Mouse (Mus musculus) stomach, embryonic 15.5 days (tissue): ENCODE measurements around the gene Mfsd12. TPM values are rescaled to one million over a fixed set of nuclear protein-coding genes. Genes with fewer than 3 reads are reported as not detected.

Source experiments
- ATAC-seq: fragments of 200-750 bp; cut with Nextera tagmentation; 2 replicates; pipeline ENCODE4 v1.8.0; 2017; ENCODE audit warnings: low read depth, moderate number of reproducible peaks, moderate TSS enrichment; ENCODE audit not compliant: insufficient read depth, low FRiP score
- H3K27ac ChIP-seq: fragments of 300-500 bp; sonication (generic); 2 replicates; pipeline ENCODE4 v1.5.1; 2015; ENCODE audit warnings: mild to moderate bottlenecking, inconsistent platforms
- H3K27me3 ChIP-seq: fragments of 300-500 bp; sonication (generic); replicated peaks from 2 replicates; pipeline ENCODE4 v1.6.1; 2015; ENCODE audit warnings: inconsistent platforms
- H3K36me3 ChIP-seq: fragments of 300-500 bp; sonication (generic); 2 replicates; pipeline ENCODE4 v1.6.1; 2015; ENCODE audit warnings: inconsistent platforms
- H3K4me1 ChIP-seq: fragments of 300-500 bp; sonication (generic); 2 replicates; pipeline ENCODE4 v1.6.1; 2015; ENCODE audit warnings: inconsistent platforms
- H3K4me2 ChIP-seq: fragments of 300-500 bp; sonication (generic); 2 replicates; pipeline ENCODE4 v1.6.1; 2015; ENCODE audit warnings: mild to moderate bottlenecking, inconsistent platforms
- H3K4me3 ChIP-seq: fragments of 300-500 bp; sonication (generic); replicated peaks from 2 replicates; pipeline ENCODE4 v1.5.1; 2015; ENCODE audit warnings: inconsistent platforms
- H3K9ac ChIP-seq: fragments of 300-500 bp; sonication (generic); 2 replicates; pipeline ENCODE4 v1.6.1; 2015; ENCODE audit warnings: inconsistent platforms
- H3K9me3 ChIP-seq: fragments of 300-500 bp; sonication (generic); 2 replicates; pipeline ENCODE4 v1.6.1; 2016; ENCODE audit warnings: inconsistent platforms
- whole genome bisulfite sequencing: fragments of 180-500 bp; shearing (Covaris S2); methylation state at CpG from one replicate; pipeline ENCODE4 v1.1.7; 2015; 5-methylcytosine and 5-hydroxymethylcytosine counted together
- polyA plus RNA-seq: library from polyadenylated mRNA; unstranded; fragments of >200 nt; fragmentation: Nextera tagmentation; extraction: Ambion mirVana; gene quantifications from 2 replicates; pipeline ENCODE4 v1.2.1, GENCODE M21; 2015

Gene Mfsd12
- polyA plus RNA-seq, 1 experiment from 2014 or later: 12.8 TPM

GRCm38 (mm10) chr10:81330007-81330406 is 27.3 kb upstream of the Mfsd12 start:
- Histone ChIP-seq H3K36me3 (peaks cover 22% of the 10 kb centered on the region), H3K4me1 (peaks cover 54% of the 10 kb centered on the region), H3K27ac (peak overlapping the region; percentile 95), H3K9ac (no peak overlapping the region), H3K27me3 (0 out of 2 replicates have a peak, but pooled peaks cover 5% of the 10 kb centered on the region), H3K9me3 (no peaks in the 10 kb centered on the region), H3K4me2 (peak overlapping the region; percentile 56), H3K4me3 (peak overlapping the region; percentile 35)
- 58% methylated on average over 4 of the region's 4 CpGs for WGBS
- ATAC-seq: no peak

GRCm38 (mm10) chr10:81332277-81332676 is 25.0 kb upstream of the Mfsd12 start:
- ATAC-seq: no peak
- H3K4me2 ChIP-seq: no peak overlapping the region; the same call in 1 of the 2 replicates
- H3K9ac ChIP-seq: no peak overlapping the region
- 0 out of 2 replicates have a peak, but pooled peaks cover 6% of the 10 kb centered on the region for H3K27me3 ChIP-seq
- peaks cover 65% of the 10 kb centered on the region for H3K4me1 ChIP-seq
- no peak overlapping the region for H3K27ac ChIP-seq
- no peak overlapping the region for H3K4me3 ChIP-seq
- 43% methylated on average over 29 of the region's 29 CpGs for WGBS
- H3K36me3 ChIP-seq: 0 out of 2 replicates have a peak, but pooled peaks cover under 1% of the 10 kb centered on the region
- H3K9me3 ChIP-seq: no peaks in the 10 kb centered on the region

GRCm38 (mm10) chr10:81334324-81334723 is 23.0 kb upstream of the Mfsd12 start:
- no peak overlapping the region for H3K4me3 ChIP-seq
- 71% methylated on average over 11 of the region's 11 CpGs for WGBS
- H3K27ac ChIP-seq: peak overlapping the region; percentile 94
- H3K9ac ChIP-seq: no peak overlapping the region
- no peaks in the 10 kb centered on the region for H3K36me3 ChIP-seq
- ATAC-seq: no peak
- H3K4me2 ChIP-seq: no peak overlapping the region
- peaks cover 49% of the 10 kb centered on the region for H3K4me1 ChIP-seq
- H3K27me3 ChIP-seq: 0 out of 2 replicates have a peak, but pooled peaks cover 14% of the 10 kb centered on the region
- H3K9me3 ChIP-seq: no peaks in the 10 kb centered on the region

- ATAC-seq: peak; percentile 54
- no peaks in the 10 kb centered on the region for H3K36me3 ChIP-seq
- H3K9me3 ChIP-seq: no peaks in the 10 kb centered on the region
- peak overlapping the region; percentile 40 for H3K4me2 ChIP-seq
- H3K9ac ChIP-seq: no peak overlapping the region
- H3K27ac ChIP-seq: peak overlapping the region; percentile 94
- peaks cover 41% of the 10 kb centered on the region for H3K4me1 ChIP-seq
- H3K4me3 ChIP-seq: no peak overlapping the region
- H3K27me3 ChIP-seq: 0 out of 2 replicates have a peak, but pooled peaks cover 14% of the 10 kb centered on the region
- 34% methylated on average over 16 of the region's 19 CpGs for WGBS
Measured at GRCm38 (mm10) chr10:81335393-81336340, 21.6 kb upstream of the Mfsd12 start.

- H3K4me2 ChIP-seq: no peak overlapping the region
- H3K27me3 ChIP-seq: 0 out of 2 replicates have a peak, but pooled peaks cover 14% of the 10 kb centered on the region
- no peak overlapping the region for H3K9ac ChIP-seq
- no peaks in the 10 kb centered on the region for H3K36me3 ChIP-seq
- no peak overlapping the region for H3K4me3 ChIP-seq
- H3K4me1 ChIP-seq: peaks cover 38% of the 10 kb centered on the region
- WGBS: 81% methylated on average over 4 of the region's 4 CpGs
- no peaks in the 10 kb centered on the region for H3K9me3 ChIP-seq
- no peak for ATAC-seq
- H3K27ac ChIP-seq: peak overlapping the region; percentile 86
Measured at GRCm38 (mm10) chr10:81336558-81336957, 20.7 kb upstream of the Mfsd12 start.

GRCm38 (mm10) chr10:81340551-81341332 is 16.5 kb upstream of the Mfsd12 start:
- Histone ChIP-seq H3K4me2 (no peak overlapping the region), H3K9ac (no peak overlapping the region), H3K27me3 (peaks cover 30% of the 10 kb centered on the region), H3K4me1 (peaks cover 15% of the 10 kb centered on the region), H3K27ac (no peak overlapping the region), H3K36me3 (no peaks in the 10 kb centered on the region), H3K4me3 (no peak overlapping the region), H3K9me3 (no peaks in the 10 kb centered on the region)
- no peak for ATAC-seq
- WGBS: 43% methylated on average over 17 of the region's 17 CpGs

- Histone ChIP-seq H3K27me3 (peaks cover 30% of the 10 kb centered on the region), H3K4me1 (peaks cover 13% of the 10 kb centered on the region), H3K27ac (no peak overlapping the region), H3K9me3 (no peaks in the 10 kb centered on the region), H3K4me2 (no peak overlapping the region), H3K4me3 (no peak overlapping the region), H3K9ac (no peak overlapping the region), H3K36me3 (no peaks in the 10 kb centered on the region; the same call in 1 of the 2 replicates)
- no peak for ATAC-seq
- 35% methylated on average over 16 of the region's 16 CpGs for WGBS
Measured at GRCm38 (mm10) chr10:81341333-81341949, 15.8 kb upstream of the Mfsd12 start.

- Histone ChIP-seq H3K27ac (no peak within 1 kb of the TSS), H3K4me1 (peaks cover 23% of the 10 kb centered on the region), H3K27me3 (peaks cover 23% of the 10 kb centered on the region), H3K4me2 (peak within 1 kb of the TSS; percentile 84), H3K9me3 (no peaks in the 10 kb centered on the region), H3K9ac (no peak within 1 kb of the TSS), H3K4me3 (peak within 1 kb of the TSS; percentile 47), H3K36me3 (peaks cover 7% of the 10 kb centered on the region; the same call in 1 of the 2 replicates)
- WGBS: 4% methylated on average over 63 of the region's 67 CpGs
- ATAC-seq: no peak
Measured at GRCm38 (mm10) chr10:81342686-81343505, 14.4 kb upstream of the Mfsd12 start, which contains the start of gene Gipc3. Gene Gipc3 (minus strand): TSS chr10:81343266.

GRCm38 (mm10) chr10:81344421-81345161 is 12.7 kb upstream of the Mfsd12 start:
- Histone ChIP-seq H3K27ac (no peak overlapping the region), H3K9ac (no peak overlapping the region), H3K4me2 (no peak overlapping the region), H3K4me1 (peaks cover 32% of the 10 kb centered on the region), H3K27me3 (peaks cover 21% of the 10 kb centered on the region), H3K36me3 (peaks cover 16% of the 10 kb centered on the region), H3K9me3 (no peaks in the 10 kb centered on the region), H3K4me3 (no peak overlapping the region)
- WGBS: 48% methylated on average over 8 of the region's 8 CpGs
- no peak for ATAC-seq

GRCm38 (mm10) chr10:81345162-81345534 is 12.1 kb upstream of the Mfsd12 start:
- Histone ChIP-seq H3K4me1 (peaks cover 35% of the 10 kb centered on the region), H3K36me3 (peaks cover 16% of the 10 kb centered on the region), H3K9ac (no peak overlapping the region), H3K27ac (no peak overlapping the region), H3K4me3 (no peak overlapping the region), H3K9me3 (no peaks in the 10 kb centered on the region), H3K4me2 (no peak overlapping the region), H3K27me3 (peaks cover 21% of the 10 kb centered on the region)
- WGBS: 85% methylated on average over 4 of the region's 4 CpGs
- ATAC-seq: no peak
